Mouse (Mus musculus) common myeloid progenitor, adult 5-6 weeks (primary cell): ENCODE results near the gene Gm11213. TPM values are rescaled to one million over a fixed set of nuclear protein-coding genes. Genes with fewer than 3 reads are reported as not detected.

Experiments used
- ATAC-seq: replicated peaks from 2 replicates; pipeline ENCODE4 v1.8.0; 2016; ENCODE audit warnings: low read depth, mild to moderate bottlenecking, moderate TSS enrichment, inconsistent platforms; ENCODE audit not compliant: poor library complexity, severe bottlenecking
- total RNA-seq: library from RNA; stranded (forward); fragments of 200-1000, 187-1606 nt; gene quantifications from 2 replicates; pipeline ENCODE4 v1.2.3, GENCODE M21; 2017

Gm11213 gene
- not detected in 2 replicates for total RNA-seq

DNA sequence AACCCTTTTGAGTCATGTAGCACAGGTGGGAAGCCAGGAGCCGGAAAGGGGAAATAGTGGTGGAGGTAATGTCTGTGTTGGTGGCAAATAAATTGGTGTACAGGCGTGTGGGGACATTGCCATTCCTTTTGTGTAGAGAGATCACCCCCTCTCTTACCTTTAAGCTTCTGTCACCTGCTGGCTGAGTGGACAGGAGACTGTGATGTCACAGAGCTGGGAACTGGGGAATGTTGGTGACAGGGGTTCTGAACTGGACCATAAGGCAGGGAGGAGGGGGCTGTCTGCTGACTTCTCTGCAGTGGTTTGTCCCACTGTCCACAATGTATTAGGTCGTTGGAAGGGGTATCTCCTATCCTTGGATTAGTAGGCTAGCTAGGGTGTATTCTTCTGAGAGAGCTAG is at the start of gene Gm11213:
TSS of gene Gm11213 (minus strand) at position 317 of the 400 bp plus-strand sequence.
- ATAC-seq: no peak

DNA sequence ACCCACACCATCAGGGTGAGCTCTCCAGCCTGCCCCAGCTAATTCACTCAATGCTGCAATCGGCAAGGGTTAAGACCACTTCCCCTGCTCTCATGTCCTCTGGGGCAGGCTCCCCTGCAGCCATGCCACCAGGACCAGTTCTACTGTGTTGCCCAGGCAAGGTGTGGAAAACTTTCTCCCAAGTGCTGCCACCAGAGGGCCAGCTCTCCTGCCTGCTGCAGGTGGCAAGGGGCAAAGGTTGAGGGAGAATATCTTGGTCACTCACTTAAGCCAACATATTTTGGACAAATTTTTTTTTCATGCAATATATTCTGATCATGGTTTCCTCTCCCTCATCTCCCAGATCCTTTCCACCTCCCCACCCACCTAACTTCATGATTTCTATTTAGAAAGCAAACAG is 49.3 kb upstream of the Gm11213 start:
- ATAC-seq: peak; percentile 42; the same call in 1 of the 2 replicates

- peak; percentile 45; the same call in 1 of the 2 replicates for ATAC-seq
Observed at GRCm38 (mm10) chr4:63643956-63644726, 39.1 kb upstream of the Gm11213 start.

DNA sequence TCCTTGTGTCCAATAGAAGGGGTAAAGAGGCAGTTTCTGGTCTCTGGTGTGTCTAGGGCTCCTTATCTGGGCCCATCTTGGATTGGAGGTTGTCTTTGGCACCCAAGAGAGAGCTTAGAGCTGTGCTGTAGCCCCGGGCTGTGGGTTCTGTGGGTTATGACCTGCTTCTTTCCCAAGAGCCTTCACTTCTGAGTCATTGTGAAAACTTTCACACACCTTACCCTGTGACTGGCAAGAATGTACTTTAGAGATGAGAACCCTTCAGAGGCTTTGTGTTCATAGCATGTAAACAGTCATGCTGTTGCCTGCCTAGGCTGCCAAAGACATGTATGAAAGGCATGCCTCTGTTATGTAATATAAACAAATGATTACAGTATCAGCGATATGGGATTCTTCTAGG is 34.8 kb upstream of the Gm11213 start:
- no peak for ATAC-seq

DNA sequence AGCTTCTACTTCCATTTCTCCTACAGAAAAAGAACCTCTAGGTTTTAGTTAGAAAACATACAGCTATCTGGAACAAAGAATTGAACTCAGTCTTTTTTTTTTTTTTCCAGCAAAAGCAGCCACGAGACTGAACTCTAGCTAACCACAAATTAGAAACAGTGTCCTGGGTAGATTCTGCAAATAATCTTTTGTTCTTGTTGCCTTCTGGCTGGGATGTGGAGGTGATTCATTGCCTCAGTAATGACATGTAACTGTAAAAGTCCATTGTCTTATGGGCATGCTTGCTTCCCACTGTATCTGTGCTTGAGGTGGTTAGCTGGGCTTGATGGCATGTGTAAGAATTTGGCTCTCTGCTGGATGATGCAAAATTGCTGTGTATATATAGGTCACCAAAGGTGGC is 33.5 kb upstream of the Gm11213 start:
- ATAC-seq: no peak

- no peak for ATAC-seq
Observed at GRCm38 (mm10) chr4:63633181-63633580, 28.1 kb upstream of the Gm11213 start.

- peak; percentile 5; the same call in 1 of the 2 replicates for ATAC-seq
Observed at GRCm38 (mm10) chr4:63627111-63627510, 22.1 kb upstream of the Gm11213 start.

DNA sequence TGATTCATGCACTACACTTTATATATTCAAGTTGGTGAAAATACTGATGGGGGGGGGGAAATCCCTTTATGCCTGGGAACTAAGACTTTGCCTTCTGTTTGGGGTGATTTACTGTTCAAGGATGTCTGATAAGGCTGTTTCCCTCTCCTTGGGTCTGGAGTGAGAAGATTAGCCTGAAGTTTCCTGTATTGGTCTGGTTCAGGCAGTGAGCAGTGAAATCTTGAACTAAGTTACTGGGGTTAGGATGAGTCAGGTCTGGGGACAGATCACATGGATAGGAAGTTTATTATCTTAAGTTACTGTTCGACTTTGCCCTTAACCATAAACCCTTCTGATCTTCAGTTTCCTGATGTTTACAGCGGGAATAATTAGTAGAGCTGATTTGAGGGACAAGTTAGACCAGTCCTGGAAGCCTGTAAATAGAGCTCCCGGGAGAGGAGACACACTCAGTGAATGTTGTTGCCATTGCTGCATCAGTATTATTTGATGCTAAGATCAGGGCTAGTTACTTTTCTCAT is 20.6 kb upstream of the Gm11213 start:
- ATAC-seq: peak; percentile 89

DNA sequence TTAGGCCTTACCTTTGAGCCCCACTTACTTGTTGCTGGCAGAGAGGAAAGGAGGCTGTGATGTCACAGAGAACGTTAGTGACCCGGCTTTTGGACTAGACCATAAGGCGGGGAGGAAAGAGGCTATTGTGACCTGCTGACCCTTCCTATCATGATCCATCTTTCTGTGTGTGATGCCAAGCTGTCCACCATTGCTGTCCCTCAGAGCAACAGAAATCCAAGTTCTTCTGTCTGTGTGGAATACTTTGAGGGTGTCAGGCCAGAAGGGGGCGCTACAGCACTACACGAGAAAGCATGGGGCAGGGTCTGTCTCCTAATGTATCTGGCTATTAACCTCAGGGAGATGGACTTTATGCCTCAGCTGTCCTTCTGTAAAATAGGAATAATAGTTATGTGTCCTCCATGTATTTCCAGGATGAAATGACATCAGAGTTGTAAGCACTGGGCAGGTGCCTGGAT is 17.3 kb upstream of the Gm11213 start, which contains the start of gene Tex48:
TSS of gene Tex48 (minus strand) at position 51 of the 458 bp plus-strand sequence.
- ATAC-seq: 0 out of 2 replicates have a peak, but pooled peaks have one; percentile 28

GRCm38 (mm10) chr4:63621861-63622260 is 16.8 kb upstream of the Gm11213 start:
- ATAC-seq: 0 out of 2 replicates have a peak, but pooled peaks have one; percentile 23

- ATAC-seq: no peak
Observed at GRCm38 (mm10) chr4:63608391-63608790, 3.3 kb upstream of the Gm11213 start.

GRCm38 (mm10) chr4:63605968-63606367 is 907 bp upstream of the Gm11213 start:
- ATAC-seq: no peak

DNA sequence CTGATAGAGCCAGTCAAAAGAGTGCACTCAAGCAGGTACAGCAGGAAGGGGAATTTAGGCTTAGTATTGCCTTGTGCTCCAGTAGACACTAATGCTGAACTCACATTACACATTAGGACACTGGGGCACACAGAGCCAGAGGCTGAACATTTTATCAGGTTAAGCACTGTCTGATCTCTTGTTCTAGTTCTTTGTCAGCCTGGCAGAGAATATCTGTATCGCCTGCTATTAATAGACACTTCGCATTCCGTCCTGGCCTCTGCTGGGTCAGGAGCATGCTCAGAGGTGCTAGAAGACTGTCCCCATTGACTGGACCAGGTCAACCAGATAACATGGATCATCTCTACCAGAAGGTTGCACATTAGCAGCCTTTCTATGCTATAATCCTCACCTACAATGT is 484 bp upstream of the Gm11213 start:
- ATAC-seq: no peak

- no peak for ATAC-seq
Observed at GRCm38 (mm10) chr4:63601263-63601662, 3.8 kb downstream of the Gm11213 start.

- no peak for ATAC-seq
Observed at GRCm38 (mm10) chr4:63600786-63601185, 4.3 kb downstream of the Gm11213 start.

- no peak for ATAC-seq
Observed at GRCm38 (mm10) chr4:63596010-63596409, 9.1 kb downstream of the Gm11213 start.

GRCm38 (mm10) chr4:63595259-63595658 is 9.8 kb downstream of the Gm11213 start:
- ATAC-seq: peak; percentile 26

DNA sequence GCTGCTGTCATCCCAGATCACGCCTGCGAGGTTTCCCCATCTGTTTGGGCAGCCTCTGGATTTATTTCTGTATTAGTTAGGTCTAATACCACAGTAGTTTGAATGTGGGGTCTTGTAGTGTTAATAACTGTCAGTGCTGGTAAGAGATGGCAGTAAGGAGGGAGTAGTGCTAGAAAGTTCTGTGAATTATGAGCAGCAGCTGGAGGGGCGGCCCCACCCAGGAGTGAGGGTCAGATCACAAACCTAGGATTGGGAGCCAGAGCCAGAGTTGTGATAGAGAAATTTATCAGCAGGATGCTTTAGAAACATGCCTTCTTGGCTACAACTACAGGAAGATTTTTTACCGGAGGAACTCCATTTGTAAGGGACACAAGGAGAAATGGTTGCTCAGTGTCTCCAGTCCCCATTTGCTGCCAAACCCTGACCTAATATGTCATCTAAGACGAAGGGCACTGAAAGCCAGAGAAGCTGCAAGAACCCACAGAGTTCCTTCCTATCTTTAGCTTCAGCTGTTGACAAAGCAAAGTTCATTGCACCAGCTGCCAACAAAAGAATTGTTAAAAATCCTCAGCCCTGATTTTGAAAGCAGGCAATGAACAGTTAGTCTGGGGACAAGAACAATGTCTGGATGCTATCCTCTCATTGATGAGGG is 10.5 kb downstream of the Gm11213 start:
- ATAC-seq: 0 out of 2 replicates have a peak, but pooled peaks have one; percentile 24

- 0 out of 2 replicates have a peak, but pooled peaks have one; percentile 5 for ATAC-seq
Observed at GRCm38 (mm10) chr4:63590538-63590937, 14.5 kb downstream of the Gm11213 start.

DNA sequence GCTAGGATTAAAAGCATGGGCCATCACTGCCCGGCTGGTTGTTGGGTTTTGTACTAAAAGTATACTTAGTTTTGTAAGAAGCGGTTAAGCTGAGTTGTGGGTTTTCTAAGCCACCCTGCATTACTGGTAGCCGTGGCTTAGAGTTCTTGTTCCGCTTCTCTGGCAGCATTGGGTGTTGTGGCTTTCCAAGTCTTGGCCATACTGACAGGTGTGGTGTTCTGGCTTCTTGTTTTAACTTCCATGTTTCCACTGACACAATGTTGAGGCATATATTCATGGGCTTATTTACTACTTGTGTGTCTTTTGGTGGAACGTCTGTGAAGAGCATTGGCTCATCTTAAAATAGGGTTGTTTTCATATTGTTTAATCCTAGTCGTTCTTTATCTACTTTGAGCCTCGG is 15.1 kb downstream of the Gm11213 start:
- peak; percentile 94 for ATAC-seq

DNA sequence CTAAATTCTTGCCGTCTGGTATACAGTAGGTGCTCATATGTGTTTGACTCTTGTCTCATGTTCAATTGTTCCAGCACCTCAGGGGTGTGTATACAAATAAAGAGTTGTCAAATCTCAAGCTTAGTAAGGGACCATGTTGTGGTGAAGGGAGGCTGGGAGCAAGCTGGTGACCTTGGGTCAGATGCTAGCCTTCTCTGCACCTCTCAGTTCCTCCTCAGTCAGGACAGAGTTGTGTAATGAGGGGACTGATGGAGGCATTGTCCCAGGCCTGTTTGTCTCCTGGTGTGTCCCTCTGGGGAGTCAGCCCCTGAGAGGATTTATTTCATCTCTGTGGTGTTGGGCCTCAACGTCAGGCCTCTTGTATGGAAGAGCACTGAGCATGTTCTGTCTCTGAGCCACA is 18.8 kb downstream of the Gm11213 start:
- ATAC-seq: no peak
